Mouse (Mus musculus) intestine, embryonic 16.5 days (tissue): ENCODE data around the gene 1700042G07Rik. TPM values are rescaled to one million over a fixed set of nuclear protein-coding genes. Genes with fewer than 3 reads are reported as not detected.
A peak's percentile ranks its signal among the peaks of the same experiment; 100 is the strongest.

Experiments
- ATAC-seq: fragments of 200-750 bp; cut with Nextera tagmentation; 2 replicates; pipeline ENCODE4 v1.8.0; 2017; ENCODE audit warnings: moderate TSS enrichment, moderate library complexity
- H3K27ac ChIP-seq: fragments of 300-500 bp; sonication (generic); 2 replicates; pipeline ENCODE4 v1.5.1; 2014; ENCODE audit warnings: mild to moderate bottlenecking, low read length
- H3K27me3 ChIP-seq: fragments of 300-500 bp; sonication (generic); replicated peaks from 2 replicates; pipeline ENCODE4 v1.6.1; 2014; ENCODE audit warnings: low read length, control low read depth, mixed read lengths; ENCODE audit not compliant: control insufficient read depth, insufficient read depth
- H3K36me3 ChIP-seq: fragments of 300-500 bp; sonication (generic); 2 replicates; pipeline ENCODE4 v1.6.1; 2014; ENCODE audit warnings: low read length, control low read depth; ENCODE audit not compliant: control insufficient read depth, insufficient read depth
- H3K4me1 ChIP-seq: fragments of 300-500 bp; sonication (generic); 2 replicates; pipeline ENCODE4 v1.6.1; 2014; ENCODE audit warnings: low read length, control low read depth, mixed read lengths; ENCODE audit not compliant: control insufficient read depth, insufficient read depth
- H3K4me2 ChIP-seq: fragments of 300-500 bp; sonication (generic); 2 replicates; pipeline ENCODE4 v1.6.1; 2014; ENCODE audit warnings: low read depth, low read length, control low read depth
- H3K4me3 ChIP-seq: fragments of 300-500 bp; sonication (generic); 2 replicates; pipeline ENCODE4 v1.5.1; 2014; ENCODE audit warnings: mild to moderate bottlenecking, low read length
- H3K9ac ChIP-seq: fragments of 300-500 bp; sonication (generic); 2 replicates; pipeline ENCODE4 v1.6.1; 2014; ENCODE audit warnings: low read depth, low read length
- H3K9me3 ChIP-seq: fragments of 300-500 bp; sonication (generic); 2 replicates; pipeline ENCODE4 v1.6.1; 2016; ENCODE audit warnings: low read length, control low read depth; ENCODE audit not compliant: control insufficient read depth
- WGBS: fragments of 180-500 bp; shearing (Covaris S2); extraction: QIAGEN DNeasy Blood & Tissue Kit; methylation state at CpG from one replicate; pipeline ENCODE4 v1.1.7; 2014; 5-methylcytosine and 5-hydroxymethylcytosine counted together
- polyA plus RNA-seq: library from polyadenylated mRNA; unstranded; fragments of >200 nt; fragmentation: Nextera tagmentation; extraction: Ambion mirVana; gene quantifications from 2 replicates; pipeline ENCODE4 v1.2.1, GENCODE M21; 2015

1700042G07Rik gene
- polyA plus RNA-seq, 1 experiment from 2014 or later, result not detected

DNA sequence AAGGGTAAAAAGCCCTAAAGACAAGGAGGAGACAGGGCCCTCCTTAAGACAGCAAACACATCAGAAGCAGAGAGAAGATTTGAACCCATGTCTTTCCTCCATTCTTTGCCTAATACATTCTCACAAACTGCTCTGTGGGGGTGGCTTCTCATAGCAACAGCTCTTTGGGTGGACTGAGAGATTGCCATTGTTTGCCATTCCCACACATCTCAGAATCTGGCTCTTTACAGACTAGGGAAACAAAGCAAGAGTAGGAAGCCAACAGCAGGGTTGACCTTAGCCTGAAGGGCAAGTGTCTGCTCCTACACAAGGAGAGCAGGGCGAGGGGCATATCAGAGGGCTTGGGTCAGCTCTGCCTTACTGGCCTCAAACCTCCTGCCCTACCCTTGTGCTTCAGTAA, 31.4 kb upstream of the 1700042G07Rik start:
- no peak overlapping the region for H3K9ac ChIP-seq
- no peak overlapping the region for H3K4me3 ChIP-seq
- H3K36me3 ChIP-seq, result no peaks in the 10 kb centered on the region
- no peaks in the 10 kb centered on the region for H3K9me3 ChIP-seq
- H3K4me2 ChIP-seq, result no peak overlapping the region
- 77% methylated on average over 1 of the region's 1 CpGs for WGBS
- H3K27ac ChIP-seq, result no peak overlapping the region
- peaks cover 18% of the 10 kb centered on the region for H3K4me1 ChIP-seq
- ATAC-seq, result no peak
- H3K27me3 ChIP-seq, result no peaks in the 10 kb centered on the region

DNA sequence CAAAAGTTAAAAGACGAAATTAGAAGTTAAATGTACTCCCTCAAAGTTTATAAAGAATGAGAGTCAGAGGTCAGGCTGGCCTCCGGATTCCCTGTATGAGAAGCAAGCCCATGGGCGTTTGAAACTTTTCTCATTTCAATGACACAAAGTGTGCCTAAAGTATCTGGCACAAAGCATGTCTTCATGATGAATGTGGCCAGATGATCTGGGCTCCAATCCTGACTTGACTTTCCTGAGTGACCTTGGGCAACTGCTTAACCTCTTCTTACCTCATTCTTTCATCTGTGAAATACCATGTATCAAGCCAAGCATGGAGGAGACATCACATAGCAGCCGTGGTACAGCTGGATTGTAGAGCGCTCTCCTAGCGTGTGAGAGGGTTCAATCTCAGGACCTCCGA, 30.9 kb upstream of the 1700042G07Rik start:
- Histone ChIP-seq H3K36me3 (no peaks in the 10 kb centered on the region), H3K4me1 (peaks cover 12% of the 10 kb centered on the region), H3K9me3 (no peaks in the 10 kb centered on the region), H3K27me3 (no peaks in the 10 kb centered on the region), H3K9ac (no peak overlapping the region), H3K27ac (no peak overlapping the region), H3K4me3 (no peak overlapping the region), H3K4me2 (no peak overlapping the region)
- WGBS, result 80% methylated on average over 7 of the region's 7 CpGs
- ATAC-seq, result no peak

DNA sequence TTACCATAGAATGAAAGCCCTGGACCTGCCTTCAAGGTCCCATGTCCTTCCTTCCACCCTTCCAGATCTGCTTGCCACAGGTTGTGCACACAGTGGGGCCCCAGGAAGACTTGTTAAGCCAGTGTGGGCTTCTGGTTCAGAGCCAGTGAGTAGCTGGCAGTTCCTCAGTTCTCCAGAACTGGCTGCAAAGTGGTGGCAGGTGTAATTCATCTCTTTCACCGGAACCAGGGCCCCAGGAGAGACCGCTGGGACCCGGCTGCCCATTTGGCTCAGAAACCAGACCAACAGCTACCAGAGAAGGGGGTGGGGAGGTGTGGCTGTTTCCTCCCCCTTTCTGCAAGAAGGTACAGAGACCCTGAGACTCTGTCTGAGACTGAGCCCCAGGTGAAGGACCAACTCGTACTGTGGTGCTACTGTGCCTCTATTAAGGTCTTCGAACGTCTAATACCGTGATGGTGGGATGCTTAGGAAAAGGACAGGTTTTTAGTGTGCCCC, 29.8 kb upstream of the 1700042G07Rik start:
- WGBS, result 19% methylated on average over 7 of the region's 7 CpGs
- 0 out of 2 replicates have a peak, but pooled peaks have one; percentile 25 for ATAC-seq

DNA sequence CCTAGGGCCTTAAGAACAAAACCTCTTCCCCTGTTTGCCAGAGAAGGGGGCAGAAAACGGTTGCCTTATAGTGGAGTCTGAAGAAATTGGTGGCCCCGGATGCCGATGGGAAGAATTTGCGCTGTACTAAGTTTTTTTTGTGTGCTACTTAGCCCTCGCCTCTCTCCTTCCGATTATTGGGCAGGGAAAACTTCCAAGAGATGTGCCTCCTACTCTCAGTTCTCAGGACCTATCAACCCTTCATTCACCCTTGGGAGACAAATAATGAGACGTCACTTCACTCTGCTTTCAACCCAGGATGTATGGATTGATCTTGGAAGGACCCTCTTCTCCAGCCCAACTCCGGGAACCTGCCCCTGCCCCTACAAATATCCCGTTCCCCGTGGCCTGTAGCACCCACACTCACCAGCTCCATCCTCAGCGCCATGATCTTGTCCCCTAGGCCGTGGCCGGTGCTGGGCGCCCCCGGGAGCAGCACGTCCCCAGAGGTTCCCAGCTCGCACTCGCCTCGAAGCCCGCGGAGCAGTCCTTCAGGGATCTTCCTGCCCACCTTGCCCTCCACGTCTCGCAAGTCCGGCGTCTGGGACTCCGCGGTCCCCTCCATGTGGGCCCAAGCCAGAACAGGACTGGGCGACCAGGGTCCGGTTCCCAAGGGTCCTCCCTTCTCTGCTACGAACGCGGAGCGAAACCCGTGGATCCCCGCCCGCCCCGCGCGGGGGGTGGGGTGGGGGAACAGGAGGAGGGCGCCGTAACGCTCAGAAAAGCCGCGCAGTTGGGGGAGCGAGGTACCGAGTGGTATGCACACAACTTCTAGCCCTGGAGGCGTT, 29.1 kb upstream of the 1700042G07Rik start:
- no peak overlapping the region for H3K27ac ChIP-seq
- no peaks in the 10 kb centered on the region for H3K9me3 ChIP-seq
- ATAC-seq, result peak; percentile 79
- H3K4me2 ChIP-seq, result peak overlapping the region; percentile 99
- peaks cover 10% of the 10 kb centered on the region for H3K4me1 ChIP-seq
- no peaks in the 10 kb centered on the region for H3K27me3 ChIP-seq
- H3K4me3 ChIP-seq, result peak overlapping the region; percentile 74
- peak overlapping the region; percentile 81 for H3K9ac ChIP-seq
- no peaks in the 10 kb centered on the region for H3K36me3 ChIP-seq
- under 1% methylated on average over 43 of the region's 47 CpGs for WGBS

More for the DNA sequence above, 29.8 kb upstream of the 1700042G07Rik start:
- Histone ChIP-seq H3K9ac (peak overlapping the region; percentile 81; the same call in 1 of the 2 replicates), H3K4me3 (peak overlapping the region; percentile 74), H3K4me1 (peaks cover 10% of the 10 kb centered on the region), H3K9me3 (no peaks in the 10 kb centered on the region), H3K27ac (no peak overlapping the region), H3K4me2 (peak overlapping the region; percentile 99), H3K36me3 (no peaks in the 10 kb centered on the region), H3K27me3 (no peaks in the 10 kb centered on the region)

DNA sequence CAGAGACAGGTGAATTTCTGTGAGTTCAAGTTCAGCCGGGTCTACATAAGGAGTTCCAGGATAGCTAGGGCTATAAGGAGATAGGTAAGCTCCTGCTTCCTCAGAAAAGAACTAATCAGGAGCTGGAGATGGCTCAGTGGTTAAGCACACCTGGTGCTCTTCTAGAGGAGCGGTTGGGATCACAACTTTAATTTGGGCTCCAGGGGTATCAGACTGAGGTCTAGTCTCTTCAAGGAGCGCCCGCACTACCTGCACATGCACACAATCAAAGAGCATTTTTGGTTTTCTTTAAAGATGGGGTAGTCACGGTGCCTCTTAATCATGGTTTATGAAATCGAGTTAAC, 23.4 kb upstream of the 1700042G07Rik start:
- peak; percentile 7; the same call in 1 of the 2 replicates for ATAC-seq
- peaks cover 14% of the 10 kb centered on the region for H3K36me3 ChIP-seq
- peak overlapping the region; percentile 74 for H3K4me3 ChIP-seq
- H3K9me3 ChIP-seq, result no peaks in the 10 kb centered on the region
- H3K4me2 ChIP-seq, result peak overlapping the region; percentile 74
- 27% methylated on average over 6 of the region's 6 CpGs for WGBS
- peak overlapping the region; percentile 86 for H3K27ac ChIP-seq
- no peaks in the 10 kb centered on the region for H3K27me3 ChIP-seq
- H3K4me1 ChIP-seq, result peaks cover 10% of the 10 kb centered on the region; the same call in 1 of the 2 replicates
- peak overlapping the region; percentile 94 for H3K9ac ChIP-seq

DNA sequence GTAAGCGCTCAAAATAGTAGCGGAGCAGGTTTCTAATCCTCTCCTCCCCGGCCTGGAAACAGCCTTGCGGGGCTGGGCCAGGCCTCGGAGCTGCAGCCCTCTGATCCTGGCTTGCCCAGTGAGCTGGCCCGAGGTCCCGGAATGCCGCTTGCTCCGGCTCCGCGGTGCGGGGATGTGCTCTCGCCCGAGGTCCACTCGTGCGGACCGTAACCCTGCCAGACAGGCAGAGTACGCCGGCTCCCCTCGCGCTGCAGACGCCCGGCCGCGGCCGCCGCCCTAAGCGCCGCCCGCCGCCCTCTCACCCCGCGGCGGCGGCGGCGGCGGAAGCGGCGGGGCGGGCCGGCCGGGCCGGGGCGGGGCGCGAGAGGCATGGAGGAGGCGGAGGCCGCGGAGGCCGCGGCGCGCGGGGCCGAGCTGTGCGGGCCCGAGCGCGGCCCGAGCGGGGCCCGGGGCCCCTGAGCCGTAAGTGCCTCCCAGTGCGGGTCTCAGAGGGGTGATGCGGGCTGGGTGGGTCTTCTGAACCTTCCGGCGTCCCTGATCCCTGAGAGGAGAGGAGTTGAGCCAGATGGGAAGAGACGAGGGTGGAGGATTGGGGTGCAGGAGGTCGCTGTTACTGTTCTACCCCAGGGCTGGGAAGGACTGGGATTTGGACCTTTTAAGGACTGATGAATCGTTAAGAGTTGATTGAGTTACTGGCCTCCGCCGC, 22.9 kb upstream of the 1700042G07Rik start:
- ATAC-seq, result peak; percentile 97
- Histone ChIP-seq H3K4me3 (peak overlapping the region; percentile 74), H3K27me3 (no peaks in the 10 kb centered on the region), H3K27ac (peak overlapping the region; percentile 86), H3K4me2 (peak overlapping the region; percentile 74), H3K4me1 (peaks cover 10% of the 10 kb centered on the region; the same call in 1 of the 2 replicates), H3K9me3 (no peaks in the 10 kb centered on the region), H3K36me3 (peaks cover 16% of the 10 kb centered on the region), H3K9ac (peak overlapping the region; percentile 94)
- WGBS, result under 1% methylated on average over 69 of the region's 73 CpGs

DNA sequence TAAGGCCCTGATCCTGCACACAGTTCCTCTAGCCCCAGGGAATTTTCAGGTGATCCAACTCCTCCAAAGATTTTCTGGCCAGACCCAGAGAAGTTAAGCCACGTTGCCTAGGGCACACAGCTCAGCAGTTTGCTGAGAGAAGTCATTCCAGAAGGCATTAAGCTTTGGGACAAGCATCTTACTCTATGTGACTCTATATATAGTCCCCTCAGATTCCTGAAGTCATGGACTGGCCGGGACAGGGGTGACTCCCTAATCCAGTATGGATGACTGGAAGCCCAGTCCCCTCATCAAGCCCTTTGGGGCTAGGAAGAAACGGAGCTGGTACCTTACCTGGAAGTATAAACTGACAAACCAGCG, 22.3 kb upstream of the 1700042G07Rik start:
- Histone ChIP-seq H3K9ac (peak overlapping the region; percentile 94), H3K9me3 (no peaks in the 10 kb centered on the region), H3K4me2 (peak overlapping the region; percentile 74), H3K4me1 (peaks cover 10% of the 10 kb centered on the region; the same call in 1 of the 2 replicates), H3K27ac (peak overlapping the region; percentile 86; the same call in 1 of the 2 replicates), H3K27me3 (no peaks in the 10 kb centered on the region), H3K36me3 (peaks cover 20% of the 10 kb centered on the region), H3K4me3 (peak overlapping the region; percentile 74)
- peak; percentile 24; the same call in 1 of the 2 replicates for ATAC-seq
- WGBS, result 17% methylated on average over 4 of the region's 4 CpGs

DNA sequence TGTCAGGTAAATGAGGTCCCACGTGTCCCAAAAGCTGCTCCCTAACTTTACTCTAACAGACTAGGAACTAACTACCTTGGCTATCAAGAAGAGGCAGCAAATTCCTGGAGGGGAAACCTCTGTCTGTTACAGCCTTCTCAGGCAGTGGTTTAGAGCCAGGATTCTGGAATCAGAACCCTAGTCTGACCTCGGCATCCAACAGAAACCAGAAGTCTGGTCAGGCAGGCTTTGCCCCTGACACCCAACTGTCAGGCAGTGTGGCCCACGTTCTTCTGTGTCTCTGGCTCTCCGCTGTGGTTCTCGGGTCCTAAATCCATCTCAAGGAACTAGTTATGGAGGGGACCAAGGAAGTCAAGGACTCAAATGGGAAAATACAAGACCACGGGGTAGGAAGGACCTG, 21.9 kb upstream of the 1700042G07Rik start, which contains the start of gene Lurap1:
Gene Lurap1 (minus strand): TSS at position 101 of the 400 bp plus-strand sequence.
- peak within 1 kb of the TSS; percentile 74 for H3K4me2 ChIP-seq
- no peak for ATAC-seq
- no peaks in the 10 kb centered on the region for H3K9me3 ChIP-seq
- H3K9ac ChIP-seq, result peak within 1 kb of the TSS; percentile 94
- peaks cover 10% of the 10 kb centered on the region; the same call in 1 of the 2 replicates for H3K4me1 ChIP-seq
- no peaks in the 10 kb centered on the region for H3K27me3 ChIP-seq
- WGBS, result 72% methylated on average over 6 of the region's 6 CpGs
- peak within 1 kb of the TSS; percentile 74 for H3K4me3 ChIP-seq
- peaks cover 24% of the 10 kb centered on the region for H3K36me3 ChIP-seq
- H3K27ac ChIP-seq, result peak within 1 kb of the TSS; percentile 86

DNA sequence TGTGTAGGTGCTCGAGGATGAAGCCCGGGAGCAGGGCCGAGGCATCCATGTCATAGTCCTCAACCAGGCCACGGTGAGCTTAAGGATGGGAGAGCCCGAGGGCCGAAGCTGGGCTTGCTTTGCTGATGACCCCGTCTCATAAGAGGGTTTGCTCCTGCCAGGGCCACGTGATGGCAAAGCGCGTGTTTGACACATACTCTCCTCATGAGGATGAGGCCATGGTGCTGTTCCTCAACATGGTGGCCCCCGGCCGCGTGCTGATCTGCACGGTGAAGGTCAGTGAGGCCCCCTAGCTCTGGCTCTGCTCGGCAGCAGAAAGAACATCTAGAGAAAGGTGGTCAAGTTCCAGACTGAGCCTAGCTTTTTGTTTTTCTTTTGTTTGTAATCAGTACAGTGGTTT, 20.5 kb upstream of the 1700042G07Rik start:
- peaks cover 30% of the 10 kb centered on the region for H3K36me3 ChIP-seq
- H3K27me3 ChIP-seq, result no peaks in the 10 kb centered on the region
- peaks cover 10% of the 10 kb centered on the region; the same call in 1 of the 2 replicates for H3K4me1 ChIP-seq
- 94% methylated on average over 15 of the region's 15 CpGs for WGBS
- no peak overlapping the region for H3K4me2 ChIP-seq
- no peak for ATAC-seq
- H3K9ac ChIP-seq, result no peak overlapping the region
- H3K4me3 ChIP-seq, result no peak overlapping the region
- H3K9me3 ChIP-seq, result no peaks in the 10 kb centered on the region
- no peak overlapping the region for H3K27ac ChIP-seq
